ENCODE assay signal across 16 mouse cellular contexts in genomic region chr7:99136789-99137188, GRCm38 (mm10).
"Had no signal": no experiment of that assay in that cellular context is flagged by ENCODE, and none has a peak within 500 bp of the region (broad histone marks: within the 10 kb centered on the region; RNA-seq: fewer than 3 reads in every experiment).

No protein-coding gene starts in this region.

- DNase-seq: heart, postnatal 10 days; heart, postnatal 14 days; heart, postnatal 36 days; heart, postnatal 4 days; kidney, adult 11 months; kidney, adult 18-20 months; kidney, adult 2 months; kidney, adult 8-10 months; kidney, adult 9 months; kidney, postnatal 10 days; kidney, postnatal 14 days; kidney, postnatal 25 days; kidney, postnatal 36 days; kidney, postnatal 4 days; layer of hippocampus, adult 9-11 months; layer of hippocampus, postnatal 36 days had no signal
